Mouse (Mus musculus): ENCODE results near the gene Ccr9. TPM values are rescaled to one million over a fixed set of nuclear protein-coding genes. Genes with fewer than 3 reads are reported as not detected.
A peak's percentile ranks its signal among the peaks of the same experiment; 100 is the strongest.
"Not testable (repeated sequence)": the region's sequence is repeated elsewhere in the genome, so short reads cannot be mapped to it uniquely, and the experiment has no call there.

Ccr9 gene
- total RNA-seq, 1 experiment from 2014 or later, result 5.6 TPM

DNA sequence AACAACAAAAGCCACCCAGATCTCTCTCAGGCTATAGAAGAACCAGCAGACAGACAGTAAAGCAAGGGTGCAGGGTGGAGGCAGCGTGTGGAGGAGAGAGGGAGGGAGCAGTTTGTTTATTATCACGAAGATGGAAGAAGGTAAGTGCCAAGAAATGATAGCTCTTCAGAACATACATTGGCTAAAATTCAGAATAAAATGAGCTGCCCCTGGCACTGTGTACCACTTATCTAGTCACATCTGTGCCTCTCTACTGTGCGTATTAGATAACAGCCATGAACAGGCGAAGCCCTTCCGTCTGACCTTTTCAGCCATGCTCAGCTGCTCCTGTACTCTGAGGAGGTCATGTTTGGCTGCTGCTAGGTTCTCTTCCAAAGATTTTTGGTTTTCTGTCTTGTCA lies 23.6 kb downstream of the Ccr9 start:
- ATAC-seq (ENCODE audit: extremely low read depth, insufficient number of reproducible peaks, low FRiP score, poor library complexity, severe bottlenecking), result no peak

DNA sequence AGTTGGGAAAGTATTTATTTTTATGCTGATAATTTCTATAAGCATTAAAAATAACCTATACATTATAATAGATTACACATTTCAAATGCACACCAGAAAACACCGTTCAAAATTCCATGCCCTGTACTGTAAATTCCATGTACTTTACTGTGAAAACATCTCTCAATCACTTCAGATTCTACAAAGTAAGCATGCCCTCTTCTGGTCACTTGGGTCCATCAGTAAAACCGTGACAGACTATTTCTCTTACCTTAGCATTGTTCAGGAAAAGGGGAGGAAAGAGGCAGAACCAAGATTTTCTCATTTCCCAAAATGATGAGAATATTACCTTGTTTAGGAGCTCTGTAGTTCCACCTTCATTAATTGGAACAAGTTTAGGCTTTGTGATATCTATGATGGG lies 31.0 kb downstream of the Ccr9 start:
- ATAC-seq (ENCODE audit: extremely low read depth, insufficient number of reproducible peaks, low FRiP score, poor library complexity, severe bottlenecking), result no peak

DNA sequence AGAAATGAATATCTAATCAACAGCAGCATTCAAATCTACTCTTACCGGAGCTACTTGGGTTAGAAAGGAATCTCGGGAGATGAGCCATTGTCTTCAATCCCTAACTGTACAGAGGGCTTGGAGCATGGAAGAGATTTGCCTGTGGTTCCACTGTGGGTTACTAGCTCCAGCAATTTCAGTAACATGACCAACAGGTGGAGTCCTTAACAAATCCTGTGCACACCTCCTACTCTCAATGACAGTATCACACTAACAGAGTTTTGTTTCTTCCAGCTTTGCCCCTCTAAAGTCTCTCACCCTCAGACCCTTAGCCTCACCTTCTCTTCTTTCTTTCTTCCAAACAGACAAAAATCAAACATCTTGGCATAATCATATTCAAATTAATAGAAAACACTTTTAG lies 34.9 kb downstream of the Ccr9 start:
- ATAC-seq (ENCODE audit: extremely low read depth, insufficient number of reproducible peaks, low FRiP score, poor library complexity, severe bottlenecking), result no peak

DNA sequence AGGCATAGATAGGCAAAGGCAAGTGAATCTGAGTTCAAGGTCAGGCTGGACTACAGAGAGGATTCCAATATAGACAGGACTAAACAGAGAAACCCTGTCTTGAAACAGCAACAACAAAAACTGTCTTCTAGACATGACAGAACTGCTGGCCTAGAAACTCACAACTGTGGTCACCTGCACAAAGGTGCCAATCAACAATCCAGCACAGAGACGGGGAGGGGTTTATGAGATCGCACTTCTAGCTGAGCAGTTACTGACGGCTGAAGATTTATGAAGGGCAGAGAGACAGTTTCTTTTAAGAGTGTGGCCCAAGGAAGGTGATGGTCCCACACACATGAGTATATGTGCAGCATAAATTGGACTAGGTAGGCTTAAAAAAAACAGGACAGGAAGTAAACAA lies 38.1 kb downstream of the Ccr9 start:
- ATAC-seq (ENCODE audit: extremely low read depth, insufficient number of reproducible peaks, low FRiP score, poor library complexity, severe bottlenecking), result no peak

DNA sequence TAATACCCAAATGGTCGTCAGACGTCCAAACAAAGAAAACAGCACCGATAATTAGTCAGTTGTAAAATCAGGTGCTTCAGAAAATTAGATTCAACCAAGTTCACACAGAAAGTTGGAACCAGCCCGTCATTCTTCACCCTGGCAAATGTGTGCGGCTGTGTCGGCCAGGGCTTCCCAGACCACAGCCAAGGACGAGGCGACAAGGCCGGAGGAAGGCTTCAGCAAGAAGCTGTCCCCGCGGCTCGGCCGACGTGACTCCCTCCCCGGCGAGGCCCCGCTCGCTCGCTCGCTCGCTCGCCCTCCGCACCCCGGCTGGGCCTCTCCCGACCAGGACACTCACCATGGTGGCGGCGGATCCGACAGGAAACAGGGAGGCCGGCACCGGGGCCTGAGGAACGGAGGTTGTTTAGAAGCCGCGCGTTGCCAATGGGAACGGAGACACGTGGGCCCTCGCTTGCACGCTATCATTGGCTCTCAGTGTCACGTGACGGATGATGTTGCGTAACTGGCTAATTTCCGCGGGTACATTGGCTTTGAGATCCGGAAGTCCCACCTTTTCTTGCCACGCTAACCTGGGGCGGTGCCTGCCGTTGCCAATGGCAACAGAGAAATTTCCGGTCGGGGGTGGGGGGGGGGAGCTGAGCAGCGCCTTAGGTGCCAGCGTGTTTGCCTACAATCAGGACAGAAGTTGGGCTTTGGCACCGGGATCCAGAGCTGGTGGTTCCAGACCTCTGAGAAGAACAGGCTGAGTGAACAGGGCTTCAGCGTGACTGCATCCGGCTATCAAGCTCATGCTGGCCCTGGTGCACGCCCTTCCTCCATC lies 39.2 kb downstream of the Ccr9 start, which contains the start of gene Lztfl1:
Gene Lztfl1, minus strand, starts transcription at position 512 of the 823 bp plus-strand sequence.
- peak; percentile 99 for ATAC-seq (ENCODE audit: extremely low read depth, insufficient number of reproducible peaks, low FRiP score, poor library complexity, severe bottlenecking)

DNA sequence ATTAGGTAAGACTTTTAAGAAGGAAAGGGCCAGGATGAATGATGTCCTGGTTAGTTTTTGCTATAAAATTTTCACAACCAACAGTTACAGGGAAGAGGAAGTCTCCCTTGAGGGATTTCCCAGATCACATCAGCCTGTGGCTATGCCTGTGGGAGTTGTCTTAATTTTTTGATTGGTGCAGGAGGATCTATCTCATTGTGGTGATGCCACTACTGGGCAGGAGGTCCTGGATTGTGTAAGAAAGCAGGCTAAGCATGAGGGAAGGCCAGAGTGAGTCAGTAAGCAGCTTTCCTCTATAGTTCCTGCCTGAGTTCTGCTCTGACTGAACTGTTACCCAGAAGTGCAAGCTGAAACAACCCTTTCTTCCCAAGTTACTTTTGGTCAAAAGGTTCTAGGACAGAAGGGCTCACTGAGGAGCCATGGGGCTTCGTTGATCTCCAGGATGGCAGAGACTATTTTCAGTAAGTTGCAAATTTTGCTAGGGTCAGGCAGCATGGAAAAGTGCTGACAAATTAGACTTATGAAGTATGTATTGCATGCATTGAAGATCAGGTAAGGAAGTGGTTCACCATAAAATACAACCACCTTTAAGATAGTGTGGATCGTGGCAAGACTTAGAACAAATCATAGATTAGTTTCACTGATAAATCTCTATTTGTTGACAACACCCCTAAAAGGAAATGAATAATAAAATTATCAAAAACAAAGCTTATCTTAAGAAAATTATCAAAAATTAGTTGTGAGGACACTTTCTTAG lies 44.7 kb downstream of the Ccr9 start:
- ATAC-seq (ENCODE audit: extremely low read depth, insufficient number of reproducible peaks, low FRiP score, poor library complexity, severe bottlenecking), result no peak

DNA sequence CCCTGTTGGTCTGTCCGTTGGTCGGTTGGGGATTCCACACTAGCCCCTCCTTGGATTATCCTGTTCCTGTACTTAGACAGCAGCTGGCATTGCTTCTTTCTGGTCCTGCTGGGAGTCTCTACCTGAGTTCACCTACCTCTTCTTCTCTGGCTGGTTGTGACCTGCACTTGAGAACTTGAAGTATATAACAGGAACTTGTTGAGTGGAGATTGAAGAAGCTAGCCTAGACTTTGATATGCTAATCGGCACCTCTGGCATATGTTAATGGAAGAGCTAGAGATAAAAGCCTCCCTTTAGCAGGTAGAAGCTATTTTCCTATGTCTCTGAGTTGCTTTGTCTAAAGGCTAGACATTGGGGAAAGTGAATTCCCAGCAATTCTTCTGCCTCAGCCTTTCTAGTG lies 53.0 kb downstream of the Ccr9 start:
- no peak for ATAC-seq (ENCODE audit: extremely low read depth, insufficient number of reproducible peaks, low FRiP score, poor library complexity, severe bottlenecking)

DNA sequence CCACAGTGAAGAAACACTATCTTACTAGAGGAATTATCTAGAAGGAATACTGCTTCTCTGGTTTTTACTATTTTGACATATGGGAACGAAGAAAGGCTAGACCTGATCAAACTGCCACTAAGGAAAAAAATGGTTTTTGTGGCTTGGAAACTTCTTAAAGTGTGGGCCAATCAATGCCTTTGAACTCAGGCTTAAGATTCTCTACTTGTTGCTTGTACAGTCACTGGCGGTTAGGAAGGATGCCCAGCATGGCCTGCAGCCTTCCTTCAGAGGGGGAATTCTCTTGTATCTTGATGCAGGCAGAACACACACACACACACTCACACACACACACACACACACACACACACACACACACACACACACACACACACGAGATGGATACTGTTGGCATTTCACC lies 55.9 kb downstream of the Ccr9 start:
- ATAC-seq (ENCODE audit: extremely low read depth, insufficient number of reproducible peaks, low FRiP score, poor library complexity, severe bottlenecking), result no peak

DNA sequence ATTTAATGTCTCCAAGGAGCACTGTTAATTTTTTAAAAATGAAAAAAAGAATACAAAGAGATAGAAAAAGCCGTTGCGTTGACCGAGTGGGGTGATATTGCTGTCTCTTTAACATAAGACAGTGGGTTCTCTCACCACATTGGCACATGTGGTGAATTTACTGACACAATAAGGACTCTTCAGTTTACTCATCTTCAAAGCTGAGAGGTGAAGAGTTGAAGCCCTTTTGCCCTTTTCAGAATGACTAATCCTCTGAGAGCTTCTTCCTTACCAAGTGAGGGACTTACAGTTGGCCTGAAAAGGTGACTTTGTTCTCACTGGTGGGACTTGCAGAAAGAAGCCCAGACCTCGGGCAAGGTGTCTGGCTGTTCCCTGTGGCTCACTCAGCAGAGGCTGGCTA lies 62.6 kb downstream of the Ccr9 start:
- no peak for ATAC-seq (ENCODE audit: extremely low read depth, insufficient number of reproducible peaks, low FRiP score, poor library complexity, severe bottlenecking)

DNA sequence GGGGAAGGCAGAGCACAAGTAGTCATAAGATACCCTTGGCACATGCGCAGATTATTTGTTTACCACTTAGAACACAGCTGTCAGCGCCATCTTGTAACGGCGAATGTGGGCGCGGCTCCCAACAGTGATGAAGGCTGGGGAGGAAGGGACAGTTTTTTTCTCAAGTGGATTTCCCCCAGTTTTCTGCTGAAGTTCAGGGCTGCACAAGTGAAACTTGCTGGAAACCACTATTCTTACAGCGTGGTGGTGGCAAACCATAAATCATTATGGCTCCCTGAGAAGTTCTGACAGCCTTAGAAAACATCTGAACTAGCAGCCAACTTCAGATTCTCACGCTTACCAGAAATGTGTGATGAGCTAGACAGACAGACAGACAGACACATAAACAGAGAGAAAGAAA lies 71.4 kb downstream of the Ccr9 start:
- ATAC-seq (ENCODE audit: extremely low read depth, insufficient number of reproducible peaks, low FRiP score, poor library complexity, severe bottlenecking), result not testable (repeated sequence)

DNA sequence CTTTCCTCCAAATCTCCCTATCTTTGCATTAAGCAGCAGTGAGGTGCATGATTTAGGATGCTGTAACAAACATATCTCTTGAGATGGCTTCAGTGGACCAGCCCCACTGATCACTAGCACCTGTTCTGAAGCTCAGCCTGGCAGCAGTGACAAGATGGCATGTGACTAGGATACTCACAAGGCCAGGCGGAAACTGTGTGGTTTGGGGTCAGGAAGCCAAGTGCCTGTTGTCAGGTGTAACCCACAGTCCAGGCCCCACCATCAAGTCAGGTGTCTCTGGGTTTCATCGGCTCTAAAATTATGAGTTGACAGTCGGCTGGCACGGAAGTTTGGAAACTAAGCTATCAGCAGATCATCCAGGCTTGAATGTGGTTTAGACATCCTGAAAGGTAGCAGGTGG lies 76.1 kb downstream of the Ccr9 start:
- peak; percentile 94 for ATAC-seq (ENCODE audit: extremely low read depth, insufficient number of reproducible peaks, low FRiP score, poor library complexity, severe bottlenecking)

DNA sequence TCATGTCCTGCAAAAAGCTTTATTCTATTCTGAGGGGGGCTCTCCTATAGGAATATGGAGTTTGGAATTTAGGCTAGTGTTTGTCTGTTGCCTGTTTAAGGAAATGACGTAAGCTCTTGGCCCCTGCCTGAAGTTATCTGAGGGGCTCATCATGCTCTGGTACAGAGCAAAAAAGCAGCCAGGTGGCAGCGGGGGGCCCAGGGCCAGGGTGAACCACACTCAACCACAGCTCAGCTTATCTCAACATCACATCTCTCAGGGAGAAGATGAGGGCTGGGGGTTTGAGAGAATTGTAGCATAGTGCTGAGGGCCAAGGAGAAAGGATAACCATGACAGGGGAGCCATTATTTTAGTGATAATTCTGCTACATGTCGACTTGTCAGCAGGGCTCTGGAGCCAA lies 78.5 kb downstream of the Ccr9 start:
- no peak for ATAC-seq (ENCODE audit: extremely low read depth, insufficient number of reproducible peaks, low FRiP score, poor library complexity, severe bottlenecking)

DNA sequence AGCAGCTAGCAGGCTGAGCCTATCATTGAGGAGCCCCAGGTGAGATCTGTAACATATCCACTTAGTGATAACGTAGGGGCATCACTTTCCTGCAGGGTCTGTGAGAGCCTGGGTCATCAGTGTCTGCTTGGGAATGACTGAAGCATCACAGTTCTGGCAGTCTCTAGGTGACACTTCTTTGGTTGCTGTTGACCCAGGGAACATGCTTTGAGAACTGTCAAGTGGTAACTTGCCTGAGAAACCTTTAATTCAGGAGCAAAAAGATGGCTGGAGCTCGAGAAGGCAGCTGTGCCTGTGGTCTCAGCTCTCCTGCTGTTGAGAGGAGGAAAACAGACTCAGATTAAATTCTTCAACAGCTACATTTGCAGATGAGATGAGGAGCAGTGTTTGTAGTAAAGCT lies 79.1 kb downstream of the Ccr9 start:
- ATAC-seq (ENCODE audit: extremely low read depth, insufficient number of reproducible peaks, low FRiP score, poor library complexity, severe bottlenecking), result no peak

DNA sequence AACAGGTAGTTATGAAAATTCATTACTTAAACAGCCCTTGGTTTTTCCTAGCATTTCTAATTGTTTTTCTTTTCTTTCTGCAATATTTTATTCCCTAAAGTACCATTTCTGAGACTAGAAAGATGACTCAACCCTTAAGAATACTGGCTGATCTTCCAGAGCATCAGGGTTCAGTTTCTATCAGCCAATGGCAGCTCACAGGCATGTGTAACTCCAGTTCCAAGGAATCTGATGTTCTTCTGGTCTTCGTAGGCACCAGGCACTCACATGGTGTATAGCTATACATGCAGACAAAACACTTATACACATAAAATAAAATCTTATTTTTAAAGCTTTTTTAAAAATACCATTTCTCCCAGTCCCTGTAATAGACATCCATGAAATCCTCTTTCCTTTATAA lies 79.9 kb downstream of the Ccr9 start:
- no peak for ATAC-seq (ENCODE audit: extremely low read depth, insufficient number of reproducible peaks, low FRiP score, poor library complexity, severe bottlenecking)

DNA sequence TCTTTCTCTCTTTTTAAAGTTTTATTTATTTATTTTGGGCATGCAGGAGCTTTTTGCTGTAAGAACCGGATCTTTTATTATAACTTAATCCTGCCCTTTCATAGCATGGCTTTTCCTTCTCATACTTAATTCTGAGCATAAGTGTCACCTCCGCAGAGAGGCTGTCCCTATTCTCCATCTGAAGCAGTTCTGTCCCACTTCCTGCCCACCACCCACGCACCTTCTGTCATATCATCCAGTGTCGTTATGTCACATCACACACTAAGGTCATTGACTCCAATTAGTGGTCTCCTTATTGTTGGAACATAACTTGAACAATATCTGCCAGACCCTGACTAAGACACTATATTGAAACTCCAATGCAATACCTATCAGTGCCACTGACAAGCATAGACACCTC lies 80.4 kb downstream of the Ccr9 start:
- no peak for ATAC-seq (ENCODE audit: extremely low read depth, insufficient number of reproducible peaks, low FRiP score, poor library complexity, severe bottlenecking)

DNA sequence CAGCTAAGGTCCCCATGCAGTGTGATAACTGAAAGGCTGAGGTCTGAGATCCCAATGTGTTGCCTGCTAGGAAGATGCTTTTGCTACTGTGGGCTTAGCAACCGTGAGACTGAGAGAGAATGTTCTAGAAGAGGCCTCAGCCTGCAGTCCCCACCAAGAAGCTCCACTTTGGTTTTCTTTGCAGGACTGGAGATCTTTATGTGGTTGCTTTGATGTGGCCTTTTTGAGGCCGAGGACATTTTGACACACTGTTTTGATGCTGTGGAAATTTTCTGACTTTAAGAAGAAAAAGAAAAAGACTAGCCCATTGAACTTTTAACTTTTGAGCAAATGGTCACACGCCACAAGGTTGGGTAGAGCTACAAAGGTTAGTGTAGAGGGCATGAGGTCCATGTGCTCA lies 82.6 kb downstream of the Ccr9 start:
- ATAC-seq (ENCODE audit: extremely low read depth, insufficient number of reproducible peaks, low FRiP score, poor library complexity, severe bottlenecking), result no peak

DNA sequence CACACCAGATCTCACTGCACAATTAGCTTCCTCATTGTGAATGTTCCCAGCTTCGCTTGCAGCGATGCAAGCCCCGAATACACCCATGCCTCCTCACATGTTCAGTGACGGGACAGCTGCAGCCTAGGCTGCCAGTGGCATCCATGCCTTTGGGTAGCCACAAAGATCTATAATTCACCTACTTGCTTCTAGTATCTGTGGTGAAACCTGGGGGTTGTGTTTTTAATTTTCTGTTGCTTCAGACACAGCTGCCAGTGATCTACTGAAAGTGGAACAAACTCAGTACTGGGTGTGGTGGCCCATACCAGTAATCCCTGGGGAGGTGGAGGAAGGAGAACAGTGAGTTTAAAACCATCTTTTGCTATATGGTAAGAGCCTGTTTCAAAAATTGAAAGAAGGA lies 84.6 kb downstream of the Ccr9 start:
- ATAC-seq (ENCODE audit: extremely low read depth, insufficient number of reproducible peaks, low FRiP score, poor library complexity, severe bottlenecking), result peak; percentile 76

DNA sequence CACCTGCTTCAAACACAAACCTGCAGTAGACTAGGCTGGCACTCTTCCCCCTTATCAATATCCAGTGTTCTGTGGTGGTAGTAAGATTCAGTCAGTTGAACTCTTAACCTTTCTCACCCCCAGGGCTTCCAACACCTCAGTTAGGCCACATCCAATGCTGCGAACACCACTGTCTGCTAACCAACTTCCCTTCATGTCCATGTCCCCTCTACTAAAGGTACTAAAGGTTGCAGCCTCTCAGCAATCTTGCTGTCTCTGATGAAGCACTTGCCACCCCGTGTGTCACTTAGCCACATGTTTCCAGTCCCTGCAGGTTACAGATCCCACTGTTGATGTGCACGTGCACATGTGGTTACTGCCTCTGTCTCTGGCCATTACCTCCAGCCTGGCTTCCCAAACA lies 85.5 kb downstream of the Ccr9 start:
- no peak for ATAC-seq (ENCODE audit: extremely low read depth, insufficient number of reproducible peaks, low FRiP score, poor library complexity, severe bottlenecking)

DNA sequence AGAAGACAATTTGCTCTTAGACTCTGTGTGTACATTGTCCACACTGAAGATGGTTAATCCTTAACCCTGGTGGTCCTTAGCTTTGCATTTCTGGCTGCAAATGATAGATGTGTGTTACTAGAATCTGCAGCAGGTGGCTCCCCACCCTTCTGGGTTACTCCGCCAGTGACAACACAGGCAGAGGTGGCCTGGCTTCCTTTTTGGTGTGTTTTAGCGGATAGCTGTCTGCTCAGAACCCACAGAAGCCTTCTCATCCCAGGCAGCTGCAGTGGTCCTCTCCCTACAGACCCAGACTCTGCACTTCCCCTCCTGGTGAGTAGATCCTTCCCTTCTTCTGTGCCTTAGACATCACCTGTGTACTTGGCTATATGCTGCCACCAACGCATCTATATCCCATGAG lies 88.8 kb downstream of the Ccr9 start:
- no peak for ATAC-seq (ENCODE audit: extremely low read depth, insufficient number of reproducible peaks, low FRiP score, poor library complexity, severe bottlenecking)

DNA sequence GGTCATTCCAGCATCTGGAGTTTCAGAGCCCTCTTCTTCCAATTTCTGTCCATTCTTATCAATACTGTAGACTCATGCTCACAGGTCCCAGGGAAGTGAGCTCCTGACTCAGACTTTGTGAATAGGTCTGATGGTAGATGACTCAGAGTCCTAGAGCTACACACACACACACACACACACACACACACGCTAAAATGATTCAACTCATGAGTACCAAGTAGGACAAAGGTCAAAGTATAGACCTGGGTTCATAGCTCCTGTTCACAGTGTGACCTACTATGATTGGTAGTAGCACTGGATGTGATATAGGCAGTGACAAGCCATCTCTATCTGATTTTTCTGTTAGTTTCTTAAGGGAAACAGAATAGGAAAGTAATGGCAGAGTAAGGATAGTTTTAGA lies 90.2 kb downstream of the Ccr9 start:
- no peak for ATAC-seq (ENCODE audit: extremely low read depth, insufficient number of reproducible peaks, low FRiP score, poor library complexity, severe bottlenecking)
